Mouse (Mus musculus) macrophage (primary cell): ENCODE measurements around the gene Ppan. TPM values are rescaled to one million over a fixed set of nuclear protein-coding genes. Genes with fewer than 3 reads are reported as not detected.

ENCODE experiments used
- H3K27ac ChIP-seq: fragments of 350-480 bp; formaldehyde crosslinking; 2 replicates; pipeline ENCODE4 v1.9.0; 2021
- H3K36me3 ChIP-seq: fragments of 350-480 bp; formaldehyde crosslinking; 2 replicates; pipeline ENCODE4 v1.9.0; 2021; ENCODE audit errors: inconsistent target
- H3K4me3 ChIP-seq: fragments of 350-480 bp; formaldehyde crosslinking; 2 replicates; pipeline ENCODE4 v1.9.0; 2021; ENCODE audit errors: inconsistent target
- H3K79me2 ChIP-seq: fragments of 350-480 bp; formaldehyde crosslinking; 2 replicates; pipeline ENCODE4 v1.9.0; 2021; ENCODE audit errors: inconsistent target
- WGBS: methylation state at CpG from one replicate; pipeline ENCODE4 v1.1.7; 2026; ENCODE audit warnings: inconsistent platforms; ENCODE audit not compliant: missing documents; 5-methylcytosine and 5-hydroxymethylcytosine counted together
- polyA plus RNA-seq: library from polyadenylated mRNA; stranded (reverse); fragments of 250-400 nt; gene quantifications from 3 replicates; pipeline ENCODE4 v1.2.4, GENCODE M21; 2018; ENCODE audit warnings: inconsistent platforms

Ppan gene
- polyA plus RNA-seq, 1 experiment from 2014 or later = 13.9 TPM

GRCm38 (mm10) chr9:20873521-20873920 lies 14.5 kb upstream of the Ppan start:
- Histone ChIP-seq H3K27ac (no peak overlapping the region), H3K36me3 (peaks cover 16% of the 10 kb centered on the region; the same call in 1 of the 2 replicates), H3K79me2 (no peaks in the 10 kb centered on the region), H3K4me3 (no peak overlapping the region)
- 89% methylated on average over 12 of the region's 12 CpGs for WGBS

GRCm38 (mm10) chr9:20875021-20875790 lies 12.8 kb upstream of the Ppan start:
- Histone ChIP-seq H3K27ac (no peak overlapping the region), H3K79me2 (no peaks in the 10 kb centered on the region), H3K4me3 (no peak overlapping the region), H3K36me3 (peaks cover 16% of the 10 kb centered on the region; the same call in 1 of the 2 replicates)
- WGBS = 92% methylated on average over 23 of the region's 23 CpGs

- 83% methylated on average over 8 of the region's 9 CpGs for WGBS
- Histone ChIP-seq H3K36me3 (peaks cover 16% of the 10 kb centered on the region; the same call in 1 of the 2 replicates), H3K27ac (no peak overlapping the region), H3K4me3 (no peak overlapping the region), H3K79me2 (no peaks in the 10 kb centered on the region)
These were observed 11.5 kb upstream of the Ppan start for GRCm38 (mm10) chr9:20876318-20877117.

GRCm38 (mm10) chr9:20877118-20878040 lies 10.6 kb upstream of the Ppan start:
- peak overlapping the region; percentile 48 for H3K27ac ChIP-seq
- H3K79me2 ChIP-seq = no peaks in the 10 kb centered on the region
- WGBS = 41% methylated on average over 13 of the region's 14 CpGs

GRCm38 (mm10) chr9:20878041-20878709 lies 9.8 kb upstream of the Ppan start:
- no peaks in the 10 kb centered on the region for H3K79me2 ChIP-seq
- under 1% methylated on average over 53 of the region's 69 CpGs for WGBS
- H3K4me3 ChIP-seq = peak overlapping the region; percentile 33
- H3K27ac ChIP-seq = peak overlapping the region; percentile 60
- H3K36me3 ChIP-seq = peaks cover 6% of the 10 kb centered on the region; the same call in 1 of the 2 replicates

More at GRCm38 (mm10) chr9:20877118-20878040, 10.6 kb upstream of the Ppan start:
- Histone ChIP-seq H3K36me3 (peaks cover 11% of the 10 kb centered on the region; the same call in 1 of the 2 replicates), H3K4me3 (peak overlapping the region; percentile 33)

GRCm38 (mm10) chr9:20878710-20879065 lies 9.3 kb upstream of the Ppan start:
- no peaks in the 10 kb centered on the region for H3K79me2 ChIP-seq
- H3K4me3 ChIP-seq = peak overlapping the region; percentile 31
- H3K27ac ChIP-seq = peak overlapping the region; percentile 60
- H3K36me3 ChIP-seq = peaks cover under 1% of the 10 kb centered on the region; the same call in 1 of the 2 replicates
- 21% methylated on average over 10 of the region's 10 CpGs for WGBS

GRCm38 (mm10) chr9:20879097-20879792 lies 8.7 kb upstream of the Ppan start, which contains the start of gene Angptl6:
TSS of gene Angptl6 (minus strand) at chr9:20879727.
- peak within 1 kb of the TSS; percentile 60 for H3K27ac ChIP-seq
- 81% methylated on average over 13 of the region's 13 CpGs for WGBS
- no peaks in the 10 kb centered on the region for H3K36me3 ChIP-seq
- H3K79me2 ChIP-seq = no peaks in the 10 kb centered on the region
- peak within 1 kb of the TSS; percentile 31 for H3K4me3 ChIP-seq

GRCm38 (mm10) chr9:20886563-20886962 lies 1.4 kb upstream of the Ppan start:
- 87% methylated on average over 2 of the region's 2 CpGs for WGBS
- Histone ChIP-seq H3K27ac (no peak overlapping the region), H3K79me2 (peaks cover 18% of the 10 kb centered on the region), H3K36me3 (peaks cover 13% of the 10 kb centered on the region; the same call in 1 of the 2 replicates), H3K4me3 (no peak overlapping the region)

GRCm38 (mm10) chr9:20887191-20887590 lies 784 bp upstream of the Ppan start:
- no peak overlapping the region for H3K27ac ChIP-seq
- H3K4me3 ChIP-seq = no peak overlapping the region; the same call in 1 of the 2 replicates
- H3K36me3 ChIP-seq = peaks cover 18% of the 10 kb centered on the region; the same call in 1 of the 2 replicates
- 91% methylated on average over 4 of the region's 6 CpGs for WGBS
- peaks cover 18% of the 10 kb centered on the region for H3K79me2 ChIP-seq

GRCm38 (mm10) chr9:20888386-20888765 lies 401 bp downstream of the Ppan start:
- H3K79me2 ChIP-seq = peaks cover 18% of the 10 kb centered on the region
- WGBS = under 1% methylated on average over 30 of the region's 30 CpGs
- H3K4me3 ChIP-seq = peak overlapping the region; percentile 72
- peak overlapping the region; percentile 39 for H3K27ac ChIP-seq
- H3K36me3 ChIP-seq = peaks cover 25% of the 10 kb centered on the region; the same call in 1 of the 2 replicates

GRCm38 (mm10) chr9:20889185-20890141 lies 1.5 kb downstream of the Ppan start:
- 74% methylated on average over 28 of the region's 29 CpGs for WGBS
- peak overlapping the region; percentile 72 for H3K4me3 ChIP-seq
- peaks cover 18% of the 10 kb centered on the region for H3K79me2 ChIP-seq
- no peak overlapping the region for H3K27ac ChIP-seq
- H3K36me3 ChIP-seq = peaks cover 36% of the 10 kb centered on the region; the same call in 1 of the 2 replicates

- Histone ChIP-seq H3K79me2 (peaks cover 18% of the 10 kb centered on the region), H3K27ac (no peak overlapping the region), H3K4me3 (no peak overlapping the region), H3K36me3 (peaks cover 43% of the 10 kb centered on the region)
- WGBS = 93% methylated on average over 5 of the region's 5 CpGs
These were observed 2.4 kb downstream of the Ppan start for GRCm38 (mm10) chr9:20890411-20890810.
